Comparison of ENCODE assay signal across 9 mouse cellular contexts in the genomic region with DNA sequence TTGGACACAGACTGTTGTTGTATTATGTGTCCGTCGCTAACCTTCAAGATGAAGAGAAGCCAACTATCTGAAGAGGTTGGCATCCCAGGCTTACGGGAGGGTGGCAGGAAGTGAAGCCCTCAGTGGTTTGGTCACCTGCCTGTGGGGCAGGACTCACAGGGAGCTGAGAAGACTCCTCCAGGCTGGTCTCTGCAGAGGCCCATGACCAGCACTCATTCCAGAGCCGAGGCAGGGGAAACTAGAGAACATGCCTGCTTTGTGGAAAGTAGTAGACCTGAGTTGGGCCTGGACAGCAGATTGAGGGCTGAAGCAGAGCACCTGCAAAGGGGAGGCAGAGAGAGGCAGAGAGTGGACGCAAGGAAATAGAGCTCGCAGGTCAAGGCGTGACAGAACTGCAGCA. TPM values are rescaled to one million over a fixed set of nuclear protein-coding genes. Genes with fewer than 3 reads are reported as not detected.
DNase-seq lines count a peak whose midpoint lies in the region; ATAC-seq and TF ChIP-seq lines count a peak whose summit lies in the region.
"Had no signal": no experiment of that assay in that cellular context is flagged by ENCODE, and none has a peak within 500 bp of the region (broad histone marks: within the 10 kb centered on the region; RNA-seq: fewer than 3 reads in every experiment).

No protein-coding gene starts in this region.

- H3K4me2 ChIP-seq in hindbrain, embryonic 16.5 days (ENCODE audit: low read length), result peak overlapping the region; percentile 86
- peak overlapping the region; percentile 69 for H3K4me2 ChIP-seq in midbrain, embryonic 15.5 days

- WGBS in kidney, adult 2 months, result 65% methylated on average over 7 of the region's 7 CpGs
- WGBS in hindbrain, embryonic 16.5 days, result 90% methylated on average over 7 of the region's 7 CpGs
- 86% methylated on average over 7 of the region's 7 CpGs for WGBS in midbrain, embryonic 15.5 days

- peak overlapping the region; percentile 89; the same call in 1 of the 2 replicates for H3K4me3 ChIP-seq in kidney, adult 2 months (ENCODE audit: insufficient read depth, low read depth, low read length)
- peak overlapping the region; percentile 86 for H3K4me3 ChIP-seq in brown adipose tissue, adult 24 weeks (ENCODE audit: insufficient read depth, low read depth, low read length)
- peak overlapping the region; percentile 73 for H3K4me3 ChIP-seq in hindbrain, embryonic 16.5 days (ENCODE audit: low read length)
- H3K4me3 ChIP-seq in midbrain, embryonic 15.5 days, result peak overlapping the region; percentile 67

- H3K27ac ChIP-seq in kidney, adult 2 months (ENCODE audit: insufficient read depth, low read depth, low read length), result no peak overlapping the region
- H3K27ac ChIP-seq in brown adipose tissue, adult 24 weeks (replicated peaks; ENCODE audit: low read depth, low read length), result no peak overlapping the region
- H3K27ac ChIP-seq in hindbrain, embryonic 16.5 days (ENCODE audit: low read depth, low read length), result no peak overlapping the region
- H3K27ac ChIP-seq in midbrain, embryonic 15.5 days, result no peak overlapping the region

- H3K27me3 ChIP-seq in kidney, adult 2 months (replicated peaks; ENCODE audit: control insufficient read depth, insufficient read depth, low read length), result no peaks in the 10 kb centered on the region
- H3K27me3 ChIP-seq in hindbrain, embryonic 16.5 days (replicated peaks; ENCODE audit: control insufficient read depth, insufficient read depth, low read length), result no peaks in the 10 kb centered on the region
- H3K27me3 ChIP-seq in midbrain, embryonic 15.5 days (replicated peaks), result no peaks in the 10 kb centered on the region
- H3K27me3 ChIP-seq: Patski had no signal

- H3K36me3 ChIP-seq in kidney, adult 2 months (ENCODE audit: control insufficient read depth, insufficient read depth, low read length), result peaks cover 3% of the 10 kb centered on the region
- H3K36me3 ChIP-seq in hindbrain, embryonic 16.5 days (ENCODE audit: control insufficient read depth, insufficient read depth, low read length), result peaks cover 18% of the 10 kb centered on the region
- H3K36me3 ChIP-seq in midbrain, embryonic 15.5 days (replicated peaks), result peaks cover 28% of the 10 kb centered on the region

- TF ChIP-seq CTCF in kidney, adult 2 months (conservative IDR thresholded peaks at IDR 0.05; ENCODE audit: insufficient read depth, insufficient read length, low read depth, low read length), result no peak

- H3K9ac ChIP-seq in hindbrain, embryonic 16.5 days (ENCODE audit: low read depth, low read length), result 0 out of 2 replicates have a peak overlapping the region, but pooled peaks have one; percentile 79
- H3K9ac ChIP-seq in midbrain, embryonic 15.5 days, result 0 out of 2 replicates have a peak overlapping the region, but pooled peaks have one; percentile 7

- no peak for ATAC-seq in hindbrain, embryonic 16.5 days
- no peak for ATAC-seq in midbrain, embryonic 15.5 days (replicated peaks)
- ATAC-seq: Patski had no signal

- peaks cover 9% of the 10 kb centered on the region for H3K4me1 ChIP-seq in kidney, adult 2 months (ENCODE audit: control insufficient read depth, insufficient read depth, low read length)
- H3K4me1 ChIP-seq in brown adipose tissue, adult 24 weeks (ENCODE audit: control insufficient read depth, insufficient read depth, insufficient read length, low read length), result peaks cover 7% of the 10 kb centered on the region
- peaks cover 16% of the 10 kb centered on the region for H3K4me1 ChIP-seq in hindbrain, embryonic 16.5 days (ENCODE audit: control insufficient read depth, insufficient read depth, low read depth, low read length)
- peaks cover 20% of the 10 kb centered on the region for H3K4me1 ChIP-seq in midbrain, embryonic 15.5 days

- no peak for TF ChIP-seq POLR2A in kidney, adult 2 months (IDR thresholded peaks at IDR 0.05; ENCODE audit: low read depth, low read length)

- no peaks in the 10 kb centered on the region for H3K9me3 ChIP-seq in hindbrain, embryonic 16.5 days (ENCODE audit: control insufficient read depth, low read length)
- no peaks in the 10 kb centered on the region for H3K9me3 ChIP-seq in midbrain, embryonic 15.5 days

- DNase-seq in kidney, adult 2 months, result no peak
- DNase-seq in kidney, adult 9 months, result no peak
- DNase-seq in spleen, postnatal 36 days (ENCODE audit: low spot score in 2 of 2), result no peak
- DNase-seq in kidney, postnatal 14 days, result no peak
- no peak for DNase-seq in c-Kit-positive CD71-positive TER-119-positive erythroid progenitor cells, embryonic 14.5 days (ENCODE audit: low spot score)

RNA-seq across cellular contexts. Expression of a gene that starts 1.2 kb away (rescaled TPM):
- 83.2 and 101 TPM in 2 replicates for polyA plus RNA-seq in kidney, adult 2 months (2012; rRNA removed)
- 62.9 and 67.8 TPM in 2 replicates for polyA plus RNA-seq in brown adipose tissue, adult 24 weeks (2012; ENCODE audit: insufficient read depth, insufficient read length, missing spikeins)
- polyA plus RNA-seq in hindbrain, embryonic 16.5 days (2015; fragmentation: Nextera tagmentation; extraction: Ambion mirVana), result 67.3 and 70.9 TPM in 2 replicates
- 71.6 and 80.4 TPM in 2 replicates for polyA plus RNA-seq in midbrain, embryonic 15.5 days (2015; fragmentation: Nextera tagmentation; extraction: Ambion mirVana)

RNA-seq across cellular contexts. Expression of a gene that starts 5.4 kb away (rescaled TPM):
- polyA plus RNA-seq in kidney, adult 2 months (2012; rRNA removed), result 0.03 TPM in 2 replicates
- not detected in 2 replicates for polyA plus RNA-seq in brown adipose tissue, adult 24 weeks (2012; ENCODE audit: insufficient read depth, insufficient read length, missing spikeins)
- polyA plus RNA-seq in hindbrain, embryonic 16.5 days (2015; fragmentation: Nextera tagmentation; extraction: Ambion mirVana), result 0.04 TPM in 1 of 2 replicates, not detected in the other
- not detected in 2 replicates for polyA plus RNA-seq in midbrain, embryonic 15.5 days (2015; fragmentation: Nextera tagmentation; extraction: Ambion mirVana)

RNA-seq across cellular contexts. Expression of a gene that starts 14.7 kb away (rescaled TPM):
- polyA plus RNA-seq in kidney, adult 2 months (2012; rRNA removed), result 0.31 and 0.52 TPM in 2 replicates
- 0.58 TPM in 1 of 2 replicates, not detected in the other for polyA plus RNA-seq in brown adipose tissue, adult 24 weeks (2012; ENCODE audit: insufficient read depth, insufficient read length, missing spikeins)
- polyA plus RNA-seq in hindbrain, embryonic 16.5 days (2015; fragmentation: Nextera tagmentation; extraction: Ambion mirVana), result 41.9 and 50.8 TPM in 2 replicates
- polyA plus RNA-seq in midbrain, embryonic 15.5 days (2015; fragmentation: Nextera tagmentation; extraction: Ambion mirVana), result 57.0 and 63.1 TPM in 2 replicates

RNA-seq across cellular contexts. Expression of a gene that starts 41.2 kb away (rescaled TPM):
- polyA plus RNA-seq in kidney, adult 2 months (2012; rRNA removed), result not detected in 2 replicates
- polyA plus RNA-seq in brown adipose tissue, adult 24 weeks (2012; ENCODE audit: insufficient read depth, insufficient read length, missing spikeins), result not detected in 2 replicates
- not detected in 2 replicates for polyA plus RNA-seq in hindbrain, embryonic 16.5 days (2015; fragmentation: Nextera tagmentation; extraction: Ambion mirVana)
- not detected in 2 replicates for polyA plus RNA-seq in midbrain, embryonic 15.5 days (2015; fragmentation: Nextera tagmentation; extraction: Ambion mirVana)
- polyA plus RNA-seq: Patski had no signal

RNA-seq across cellular contexts. Expression of a gene that starts 50.6 kb away (rescaled TPM):
- not detected in 2 replicates for polyA plus RNA-seq in kidney, adult 2 months (2012; rRNA removed)
- polyA plus RNA-seq in brown adipose tissue, adult 24 weeks (2012; ENCODE audit: insufficient read depth, insufficient read length, missing spikeins), result not detected in 2 replicates
- polyA plus RNA-seq in hindbrain, embryonic 16.5 days (2015; fragmentation: Nextera tagmentation; extraction: Ambion mirVana), result not detected in 2 replicates
- polyA plus RNA-seq in midbrain, embryonic 15.5 days (2015; fragmentation: Nextera tagmentation; extraction: Ambion mirVana), result not detected in 2 replicates
- polyA plus RNA-seq: Patski had no signal

Comparison
In these comparisons a context has a peak if more than half of its experiments do, and no peak if none do; other contexts are left out.
1. RNA of a gene that starts 14.7 kb away (polyA plus RNA-seq): 57.0 to 63.1 TPM in midbrain, embryonic 15.5 days and 41.9 to 50.8 TPM in hindbrain, embryonic 16.5 days; 0.31 to 0.52 TPM in kidney, adult 2 months and 0.58 TPM in brown adipose tissue, adult 24 weeks; every median in the first group is over 10 times any median in the second.
2. Peak in every context shown above with its lines, with median percentiles within 50 percentile points of each other: H3K4me3 ChIP-seq.